ENCODE assay signal across 14 mouse cellular contexts in the genomic region with DNA sequence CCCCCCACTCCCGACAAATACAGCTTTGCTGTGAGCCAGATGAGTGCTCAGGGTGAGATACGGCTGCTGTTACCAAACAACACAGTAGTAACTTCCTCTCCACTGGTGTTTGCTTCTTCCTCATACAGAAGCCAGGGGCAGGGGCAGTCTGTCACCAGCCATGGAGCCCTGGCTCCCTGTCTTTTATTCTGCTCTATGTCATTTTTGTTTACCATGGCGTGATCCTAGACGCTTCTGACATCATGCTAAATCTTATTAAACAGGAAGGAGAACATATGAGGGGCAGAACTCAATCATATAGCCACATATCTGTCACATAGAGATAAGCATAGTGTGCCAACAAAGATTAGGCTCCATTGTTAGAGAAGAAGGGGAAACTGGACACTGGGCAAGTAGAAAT. TPM values are rescaled to one million over a fixed set of nuclear protein-coding genes. Genes with fewer than 3 reads are reported as not detected.
DNase-seq lines count a peak whose midpoint lies in the region; ATAC-seq and TF ChIP-seq lines count a peak whose summit lies in the region.
"Had no signal": no experiment of that assay in that cellular context is flagged by ENCODE, and none has a peak within 500 bp of the region (broad histone marks: within the 10 kb centered on the region; RNA-seq: fewer than 3 reads in every experiment).

No protein-coding gene starts in this region.

- no peak overlapping the region for H3K9ac ChIP-seq in liver, embryonic 15.5 days
- H3K9ac ChIP-seq: lung, embryonic 14.5 days had no signal

- WGBS in embryonic facial prominence, embryonic 10.5 days, result 78% methylated on average over 4 of the region's 4 CpGs
- WGBS in liver, embryonic 15.5 days (ENCODE audit: insufficient replicate concordance), result 17% methylated on average over 4 of the region's 4 CpGs
- 61% methylated on average over 4 of the region's 4 CpGs for WGBS in olfactory bulb, adult 2 months

- H3K4me3 ChIP-seq in embryonic facial prominence, embryonic 10.5 days, result no peak overlapping the region
- H3K4me3 ChIP-seq in liver, embryonic 15.5 days (replicated peaks), result no peak overlapping the region
- H3K4me3 ChIP-seq in olfactory bulb, adult 2 months (ENCODE audit: insufficient read depth, low read depth, low read length), result no peak overlapping the region
- H3K4me3 ChIP-seq: megakaryocyte, embryonic 14.5 days had no signal

- no peaks in the 10 kb centered on the region; the same call in 1 of the 2 replicates for H3K36me3 ChIP-seq in embryonic facial prominence, embryonic 10.5 days (replicated peaks)
- no peaks in the 10 kb centered on the region for H3K36me3 ChIP-seq in liver, embryonic 15.5 days (replicated peaks)

- H3K27me3 ChIP-seq in embryonic facial prominence, embryonic 10.5 days (replicated peaks; ENCODE audit: low read depth, poor library complexity, severe bottlenecking), result no peaks in the 10 kb centered on the region
- H3K27me3 ChIP-seq in liver, embryonic 15.5 days, result no peaks in the 10 kb centered on the region

- TF ChIP-seq POLR2A in olfactory bulb, adult 2 months (IDR thresholded peaks at IDR 0.05; ENCODE audit: insufficient read depth, low read depth, low read length), result no peak

- DNase-seq in MEL-GATA-1-ER (ENCODE audit: extremely low read depth, low read depth), result peak; percentile 71
- DNase-seq in embryonic facial prominence, embryonic 10.5 days (ENCODE audit: low spot score), result no peak
- no peak for DNase-seq in embryo, embryonic 9.5 days (ENCODE audit: extremely low spot score)
- no peak for DNase-seq in cerebellum, postnatal 25 days
- no peak for DNase-seq in right cerebral cortex, postnatal 14 days
- DNase-seq: adrenal gland, postnatal 10 days; cerebellum, adult 9-11 months; kidney, postnatal 10 days; lung, embryonic 14.5 days; retina, postnatal 1 day; spleen, adult 18-20 months had no signal

- H3K4me1 ChIP-seq in embryonic facial prominence, embryonic 10.5 days, result peaks cover 59% of the 10 kb centered on the region
- H3K4me1 ChIP-seq in liver, embryonic 15.5 days (replicated peaks), result peaks cover 45% of the 10 kb centered on the region
- peaks cover 61% of the 10 kb centered on the region for H3K4me1 ChIP-seq in olfactory bulb, adult 2 months (ENCODE audit: control insufficient read depth, insufficient read depth, low read length)

- peaks cover 7% of the 10 kb centered on the region; the same call in 1 of the 2 replicates for H3K9me3 ChIP-seq in embryonic facial prominence, embryonic 10.5 days
- no peaks in the 10 kb centered on the region for H3K9me3 ChIP-seq in liver, embryonic 15.5 days (replicated peaks)
- H3K9me3 ChIP-seq: megakaryocyte, embryonic 14.5 days had no signal

- H3K27ac ChIP-seq in embryonic facial prominence, embryonic 10.5 days (replicated peaks), result peak overlapping the region; percentile 26
- peak overlapping the region; percentile 55; the same call in 1 of the 2 replicates for H3K27ac ChIP-seq in liver, embryonic 15.5 days (replicated peaks)
- H3K27ac ChIP-seq in olfactory bulb, adult 2 months (ENCODE audit: insufficient read depth, low read depth, low read length), result peak overlapping the region; percentile 92

- TF ChIP-seq CTCF in olfactory bulb, adult 2 months (IDR thresholded peaks at IDR 0.05; ENCODE audit: insufficient read depth, low read depth, low read length), result no peak

- no peak for ATAC-seq in liver, embryonic 15.5 days (ENCODE audit: insufficient read depth)

- H3K4me2 ChIP-seq in liver, embryonic 15.5 days, result peak overlapping the region; percentile 28; the same call in 1 of the 2 replicates
- H3K4me2 ChIP-seq: lung, embryonic 14.5 days had no signal

RNA-seq across cellular contexts. Expression of a gene that starts 30.2 kb away (rescaled TPM):
- 4.3 and 5.4 TPM in 2 replicates for polyA plus RNA-seq in embryonic facial prominence, embryonic 10.5 days (2016; fragmentation: Nextera tagmentation; extraction: Ambion mirVana)
- polyA plus RNA-seq in liver, embryonic 15.5 days (2015; fragmentation: Nextera tagmentation; extraction: Ambion mirVana), result 0.88 and 1.1 TPM in 2 replicates
- not detected in 2 replicates for polyA plus RNA-seq in olfactory bulb, adult 2 months (2012; ENCODE audit: insufficient read depth, insufficient read length, low replicate concordance, missing spikeins)

RNA-seq across cellular contexts. Expression of a gene that starts 30.4 kb away (rescaled TPM):
- 128 and 134 TPM in 2 replicates for polyA plus RNA-seq in embryonic facial prominence, embryonic 10.5 days (2016; fragmentation: Nextera tagmentation; extraction: Ambion mirVana)
- polyA plus RNA-seq in liver, embryonic 15.5 days (2015; fragmentation: Nextera tagmentation; extraction: Ambion mirVana), result 78.0 and 81.0 TPM in 2 replicates
- not detected in 2 replicates for polyA plus RNA-seq in olfactory bulb, adult 2 months (2012; ENCODE audit: insufficient read depth, insufficient read length, low replicate concordance, missing spikeins)

RNA-seq across cellular contexts. Expression of a gene that starts 49.8 kb away (rescaled TPM):
- polyA plus RNA-seq in embryonic facial prominence, embryonic 10.5 days (2016; fragmentation: Nextera tagmentation; extraction: Ambion mirVana), result 19.0 and 22.2 TPM in 2 replicates
- 7.5 and 8.3 TPM in 2 replicates for polyA plus RNA-seq in liver, embryonic 15.5 days (2015; fragmentation: Nextera tagmentation; extraction: Ambion mirVana)
- polyA plus RNA-seq in olfactory bulb, adult 2 months (2012; ENCODE audit: insufficient read depth, insufficient read length, low replicate concordance, missing spikeins), result not detected in 2 replicates

Comparison
In these comparisons a context has a peak if more than half of its experiments do, and no peak if none do; other contexts are left out.
1. H3K27ac ChIP-seq: peak in every context shown above with its lines; median percentile 92 in olfactory bulb, adult 2 months; 55 in liver, embryonic 15.5 days; 26 in embryonic facial prominence, embryonic 10.5 days.